Mouse (Mus musculus) heart, adult 2 months (tissue): ENCODE results near the gene Stard7. TPM values are rescaled to one million over a fixed set of nuclear protein-coding genes. Genes with fewer than 3 reads are reported as not detected.

Experiments
- DNase-seq, 2 experiments: peaks; one replicate each; pipeline ENCODE4 v3.0.0; 2021
- H3K27ac ChIP-seq: fragments of 200-600 bp; 2 replicates; pipeline ENCODE4 v1.8.1; 2022
- H3K27me3 ChIP-seq: fragments of 200-500 bp; 2 replicates; pipeline ENCODE4 v1.6.1; 2012; ENCODE audit warnings: mild to moderate bottlenecking, low read length, inconsistent platforms, mixed read lengths; ENCODE audit not compliant: control insufficient read depth, insufficient read depth
- H3K36me3 ChIP-seq: fragments of 200-500 bp; 2 replicates; pipeline ENCODE4 v1.6.1; 2012; ENCODE audit warnings: low read length, inconsistent platforms; ENCODE audit not compliant: control insufficient read depth, insufficient read depth
- H3K4me1 ChIP-seq: fragments of 200-500 bp; 2 replicates; pipeline ENCODE4 v1.6.1; 2011; ENCODE audit warnings: low read length; ENCODE audit not compliant: control insufficient read depth, insufficient read depth
- H3K4me3 ChIP-seq: fragments of 200-600 bp; 2 replicates; pipeline ENCODE4 v1.8.1; 2022
- H3K79me2 ChIP-seq: fragments of 200-500 bp; replicated peaks from 2 replicates; pipeline ENCODE4 v1.6.1; 2012; ENCODE audit warnings: mild to moderate bottlenecking, inconsistent platforms, low read length, moderate library complexity, mixed read lengths; ENCODE audit not compliant: control insufficient read depth, insufficient read depth
- H3K9ac ChIP-seq: fragments of 200-500 bp; 2 replicates; pipeline ENCODE4 v1.6.1; 2012; ENCODE audit warnings: low read depth, mild to moderate bottlenecking, control low read depth, inconsistent platforms, low read length, mixed read lengths
- CTCF ChIP-seq: fragments of 200-600 bp; IDR thresholded peaks from 2 replicates; pipeline ENCODE4 v1.8.1; 2022; ENCODE audit warnings: antibody characterized with exemption, mild to moderate bottlenecking, moderate library complexity
- EP300 ChIP-seq: fragments of 200-500 bp; IDR thresholded peaks from 2 replicates; pipeline ENCODE4 v1.6.1; 2011; ENCODE audit warnings: low read depth, low read length, control low read depth; ENCODE audit not compliant: insufficient read depth
- POLR2A ChIP-seq: fragments of 200-500 bp; IDR thresholded peaks from 2 replicates; pipeline ENCODE4 v1.6.1; 2011; ENCODE audit warnings: mild to moderate bottlenecking, low read depth, low read length, control low read depth; ENCODE audit not compliant: insufficient read depth
- WGBS: fragments of 180-500 bp; shearing (Covaris S2); methylation state at CpG from one replicate; pipeline ENCODE4 v1.1.7; 2018; 5-methylcytosine and 5-hydroxymethylcytosine counted together
- intact Hi-C: fragments of 180-260 bp; cut with DNase I; formaldehyde crosslinking; loops from one replicate; pipeline ENCODE4 v1.15.1; 2025
- long read RNA-seq: library from polyadenylated mRNA; stranded (forward); transcript quantifications from one replicate; pipeline ENCODE4 v2.0.0, GENCODE M21; 2021
- polyA plus RNA-seq: library from polyadenylated mRNA; depleted of rRNA; stranded (reverse); fragments of >200 nt; gene quantifications from 2 replicates; pipeline ENCODE4 v1.2.3, GENCODE M21; 2012; rRNA removed
- total RNA-seq, 2 experiments: library from RNA; stranded (reverse); gene quantifications; 2 replicates each; pipeline ENCODE4 v1.2.3; 2021

Gene Stard7
- 100 to 1,000 TPM; 150 to 165 TPM for total RNA-seq
- 64.0 and 151 TPM in 2 replicates for polyA plus RNA-seq
- long read RNA-seq, transcript Stard7-202 (8 exons, 3,116 nt): major isoform, 296 of 329 reads
- long read RNA-seq, partial matches to known transcripts: 12 of 329 reads
- long read RNA-seq, other reads (novel, unspliced or antisense): 14 of 329 reads

GRCm38 (mm10) chr2:127269491-127270299 is at the start of gene Stard7:
Stard7 (plus strand) TSS chr2:127270218.
- WGBS: under 1% methylated on average over 49 of the region's 49 CpGs
- Histone ChIP-seq H3K27me3 (no peaks in the 10 kb centered on the region), H3K79me2 (peaks cover 3% of the 10 kb centered on the region), H3K27ac (peak within 1 kb of the TSS; percentile 99), H3K4me3 (peak within 1 kb of the TSS; percentile 79), H3K36me3 (peaks cover 7% of the 10 kb centered on the region), H3K4me1 (peaks cover 3% of the 10 kb centered on the region), H3K9ac (peak within 1 kb of the TSS; percentile 87)
- TF ChIP-seq POLR2A (peak; percentile 86), CTCF (peak; percentile 62), EP300 (peak; percentile 19; the same call in 1 of the 2 replicates)
- peak; percentile 94 to 98 for DNase-seq
- intact Hi-C loops: loop anchor here (1.0 to 2.0 kb wide), 2 partner anchors 17 to 21 kb away; no protein-coding TSS in a partner anchor

- Histone ChIP-seq H3K36me3 (no peaks in the 10 kb centered on the region), H3K4me1 (no peaks in the 10 kb centered on the region), H3K4me3 (no peak overlapping the region), H3K27me3 (no peaks in the 10 kb centered on the region), H3K9ac (no peak overlapping the region), H3K79me2 (no peaks in the 10 kb centered on the region), H3K27ac (no peak overlapping the region)
- 99% methylated on average over 3 of the region's 3 CpGs for WGBS
- TF ChIP-seq EP300: no peak
- TF ChIP-seq POLR2A: no peak
- no peak for TF ChIP-seq CTCF
- no peak for DNase-seq
- intact Hi-C loops: no loop called here
Observed at GRCm38 (mm10) chr2:127225261-127225660, 44.8 kb upstream of the Stard7 start.

GRCm38 (mm10) chr2:127237897-127238610 is 32.0 kb upstream of the Stard7 start:
- 70% methylated on average over 11 of the region's 11 CpGs for WGBS

GRCm38 (mm10) chr2:127240065-127240464 is 30.0 kb upstream of the Stard7 start:
- H3K27ac ChIP-seq: no peak overlapping the region
- H3K9ac ChIP-seq: no peak overlapping the region
- H3K36me3 ChIP-seq: peaks cover 1% of the 10 kb centered on the region; the same call in 1 of the 2 replicates
- no peaks in the 10 kb centered on the region for H3K79me2 ChIP-seq
- intact Hi-C loops: no loop called here
- H3K4me1 ChIP-seq: peaks cover 2% of the 10 kb centered on the region; the same call in 1 of the 2 replicates
- no peaks in the 10 kb centered on the region for H3K27me3 ChIP-seq
- TF ChIP-seq CTCF (no peak), EP300 (no peak), POLR2A (no peak)
- WGBS: 93% methylated on average over 2 of the region's 2 CpGs
- no peak for DNase-seq
- H3K4me3 ChIP-seq: no peak overlapping the region

More at GRCm38 (mm10) chr2:127237897-127238610, 32.0 kb upstream of the Stard7 start:
- Histone ChIP-seq H3K27me3 (no peaks in the 10 kb centered on the region), H3K79me2 (no peaks in the 10 kb centered on the region), H3K9ac (no peak overlapping the region), H3K27ac (no peak overlapping the region), H3K36me3 (peaks cover 1% of the 10 kb centered on the region; the same call in 1 of the 2 replicates), H3K4me1 (peaks cover 2% of the 10 kb centered on the region; the same call in 1 of the 2 replicates), H3K4me3 (no peak overlapping the region)
- no peak for DNase-seq
- intact Hi-C loops: no loop called here
- no peak for TF ChIP-seq POLR2A
- no peak for TF ChIP-seq CTCF
- no peak for TF ChIP-seq EP300

GRCm38 (mm10) chr2:127247592-127248333 is 22.3 kb upstream of the Stard7 start, which contains the start of the genes Ciao1 and Tmem127:
Ciao1 (minus strand) TSS chr2:127247816.
Tmem127 (plus strand) TSS chr2:127247908.
- under 1% methylated on average over 53 of the region's 53 CpGs for WGBS
- Histone ChIP-seq H3K36me3 (peaks cover 19% of the 10 kb centered on the region), H3K4me3 (peak within 1 kb of the TSS; percentile 97), H3K79me2 (peaks cover 4% of the 10 kb centered on the region; the same call in 1 of the 2 replicates), H3K27ac (peak within 1 kb of the TSS; percentile 93), H3K27me3 (no peaks in the 10 kb centered on the region), H3K9ac (peak within 1 kb of the TSS; percentile 86), H3K4me1 (peaks cover 12% of the 10 kb centered on the region)
- intact Hi-C loops: loop anchor here (1.0 to 5.0 kb wide), 3 partner anchors 23 to 90 kb away; partner anchors contain the start of genes 1810024B03Rik, Astl, Dusp2 and Snrnp200
- TF ChIP-seq EP300 (0 out of 2 replicates have a peak, but pooled peaks have one; percentile 15), CTCF (0 out of 2 replicates have a peak, but pooled peaks have one; percentile 10), POLR2A (peak; percentile 88)
- peak; percentile 96 to 99 for DNase-seq
